Mouse (Mus musculus) layer of hippocampus, adult 9-11 months (tissue): ENCODE data around the gene Coro2a.

Experiments
- DNase-seq: peaks from one replicate; pipeline ENCODE4 v3.0.0; 2022

The Coro2a gene

DNA sequence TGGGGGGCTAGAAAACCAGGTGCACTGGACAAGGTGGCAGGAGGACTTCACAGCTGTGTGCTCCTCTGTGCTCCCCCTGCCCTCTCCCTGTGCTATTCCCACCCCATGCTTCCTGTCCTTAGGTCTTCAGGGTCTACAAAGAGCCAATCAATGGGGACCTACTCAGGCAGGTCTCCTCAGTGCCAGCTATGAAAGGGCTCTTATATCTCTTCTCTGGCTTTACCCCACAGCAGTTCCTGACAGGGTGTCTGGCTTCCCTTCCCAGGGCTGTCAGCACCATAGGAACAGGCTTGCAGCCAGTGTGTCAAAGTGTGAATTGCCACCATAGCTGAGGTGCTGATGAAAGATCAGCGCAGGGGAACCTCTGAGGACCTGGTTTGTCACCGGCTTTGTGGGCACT lies 81.5 kb downstream of the Coro2a start:
- DNase-seq: no peak

DNA sequence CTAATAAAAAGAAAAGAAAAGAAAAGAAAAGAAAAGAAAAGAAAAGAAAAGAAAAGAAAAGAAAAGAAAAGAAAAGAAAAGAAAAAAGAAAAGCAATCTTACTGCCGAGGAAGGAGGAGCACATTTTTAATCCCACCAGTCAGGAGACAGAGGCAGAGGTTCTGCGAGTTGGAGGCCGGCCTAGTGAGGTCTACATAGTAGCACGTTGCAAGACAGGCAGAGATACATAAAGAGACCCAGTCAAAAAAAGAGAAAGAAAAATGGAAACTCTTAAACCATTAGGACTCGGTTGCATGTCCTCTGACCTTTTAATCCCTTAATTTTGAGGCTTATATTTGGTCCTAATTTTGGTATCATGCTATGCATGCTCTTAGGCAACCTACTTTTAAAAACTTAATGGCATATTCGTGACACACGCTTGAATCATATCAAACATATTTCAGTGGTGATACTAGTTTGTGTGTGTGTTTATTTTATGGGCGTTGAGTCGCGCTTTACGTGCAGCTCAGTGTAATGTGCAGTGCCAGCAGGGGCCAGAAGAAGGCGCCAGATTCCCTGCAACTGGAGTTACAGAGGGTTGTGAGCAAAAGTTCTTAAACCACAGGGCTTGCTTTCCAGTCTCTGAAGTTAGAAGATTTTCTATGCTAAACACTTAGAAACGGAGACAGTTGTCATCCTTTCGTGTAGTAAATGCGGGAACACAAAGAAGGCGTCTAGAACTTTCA lies 94.1 kb downstream of the Coro2a start:
- DNase-seq: peak; percentile 52

DNA sequence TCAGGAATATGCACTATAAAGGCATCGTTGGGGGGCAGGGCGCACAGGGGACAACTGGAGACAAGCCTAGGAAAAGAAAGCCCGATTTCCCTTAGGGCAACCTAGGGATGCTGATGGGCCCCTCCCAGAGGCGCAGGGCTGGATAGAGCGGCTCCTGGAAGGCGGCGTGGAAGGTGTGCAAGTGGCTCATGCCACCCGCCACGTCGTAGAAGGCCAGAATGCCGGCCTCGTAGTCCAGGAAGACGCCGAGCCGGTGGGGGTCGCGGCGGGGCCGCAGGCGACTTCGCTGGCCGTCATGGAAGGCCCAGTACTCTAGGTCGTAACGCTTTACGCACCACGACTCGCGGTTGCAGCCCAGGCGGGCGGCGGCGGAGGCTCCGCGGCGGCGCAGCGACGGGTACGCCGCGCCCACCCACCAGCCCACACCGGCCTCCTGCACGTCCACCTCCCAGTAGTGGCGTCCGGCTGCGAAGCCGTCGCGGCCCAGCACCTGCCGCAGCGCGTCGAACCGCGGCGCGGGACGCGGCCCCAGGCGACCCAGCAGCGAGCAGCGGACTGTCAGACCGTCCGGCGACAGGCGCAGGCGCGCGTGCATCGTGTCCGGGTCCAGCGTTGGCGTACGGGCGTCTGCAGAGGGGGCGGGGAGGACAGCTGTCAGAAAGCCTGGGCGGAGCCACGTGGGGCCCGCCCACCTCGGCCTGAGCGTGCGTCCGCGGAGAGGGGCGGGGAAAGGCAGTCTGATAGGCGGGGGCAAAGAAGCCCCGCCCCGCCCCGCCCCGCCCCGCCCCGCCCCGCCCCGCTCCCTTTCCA lies 95.0 kb downstream of the Coro2a start:
- peak; percentile 96 for DNase-seq

DNA sequence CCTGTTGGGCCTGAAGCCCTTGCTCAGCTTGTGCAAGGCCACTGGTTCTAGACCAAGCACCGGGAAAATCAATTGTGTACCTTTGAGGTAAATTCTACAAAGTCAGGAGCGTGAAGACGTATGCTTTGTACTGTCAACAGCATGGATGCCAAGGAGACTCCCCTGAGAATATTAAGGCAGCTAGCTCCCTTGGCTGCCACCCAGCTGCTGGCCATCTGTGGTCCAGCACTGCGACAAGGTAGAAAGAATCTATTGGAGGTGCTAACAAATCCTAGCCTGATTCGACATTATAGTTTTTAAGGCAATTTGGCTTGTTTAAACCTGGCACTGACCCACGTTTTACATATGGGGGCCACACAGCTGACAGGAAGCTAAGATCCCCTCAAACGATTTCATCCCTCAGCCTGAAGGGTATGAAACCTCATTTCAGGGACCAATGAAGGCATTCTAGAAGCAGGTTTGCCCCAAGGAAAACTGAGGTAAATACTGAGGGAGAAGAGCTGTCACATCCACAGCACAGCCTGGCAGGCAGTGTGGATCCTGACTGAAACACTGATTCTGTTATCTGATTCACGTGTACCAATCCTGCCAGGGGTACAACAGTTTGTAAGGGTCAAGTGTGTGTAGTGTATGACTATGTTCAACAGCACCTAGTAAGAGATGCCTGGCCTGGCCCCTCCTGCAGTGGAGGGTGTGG lies 96.5 kb downstream of the Coro2a start:
- no peak for DNase-seq

DNA sequence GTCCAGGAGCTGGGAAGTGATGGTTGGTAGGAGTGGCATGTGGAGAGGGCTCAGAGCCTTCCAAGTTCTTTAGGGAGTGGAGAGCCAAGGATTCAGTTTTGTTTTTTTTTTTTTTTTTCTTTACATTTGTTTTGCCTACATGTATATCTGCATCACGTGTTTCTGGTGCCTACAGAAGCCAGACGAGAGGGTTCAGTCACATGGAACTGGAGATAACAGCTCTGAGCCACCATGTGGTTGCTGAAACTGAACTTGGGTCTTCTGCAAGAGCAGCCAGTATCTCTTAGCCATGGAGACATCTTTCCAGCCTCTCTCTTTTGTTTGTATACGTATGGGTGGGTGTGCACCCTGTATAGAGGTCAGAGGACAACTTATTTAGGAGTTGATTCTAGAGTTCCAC lies 98.1 kb downstream of the Coro2a start:
- no peak for DNase-seq

DNA sequence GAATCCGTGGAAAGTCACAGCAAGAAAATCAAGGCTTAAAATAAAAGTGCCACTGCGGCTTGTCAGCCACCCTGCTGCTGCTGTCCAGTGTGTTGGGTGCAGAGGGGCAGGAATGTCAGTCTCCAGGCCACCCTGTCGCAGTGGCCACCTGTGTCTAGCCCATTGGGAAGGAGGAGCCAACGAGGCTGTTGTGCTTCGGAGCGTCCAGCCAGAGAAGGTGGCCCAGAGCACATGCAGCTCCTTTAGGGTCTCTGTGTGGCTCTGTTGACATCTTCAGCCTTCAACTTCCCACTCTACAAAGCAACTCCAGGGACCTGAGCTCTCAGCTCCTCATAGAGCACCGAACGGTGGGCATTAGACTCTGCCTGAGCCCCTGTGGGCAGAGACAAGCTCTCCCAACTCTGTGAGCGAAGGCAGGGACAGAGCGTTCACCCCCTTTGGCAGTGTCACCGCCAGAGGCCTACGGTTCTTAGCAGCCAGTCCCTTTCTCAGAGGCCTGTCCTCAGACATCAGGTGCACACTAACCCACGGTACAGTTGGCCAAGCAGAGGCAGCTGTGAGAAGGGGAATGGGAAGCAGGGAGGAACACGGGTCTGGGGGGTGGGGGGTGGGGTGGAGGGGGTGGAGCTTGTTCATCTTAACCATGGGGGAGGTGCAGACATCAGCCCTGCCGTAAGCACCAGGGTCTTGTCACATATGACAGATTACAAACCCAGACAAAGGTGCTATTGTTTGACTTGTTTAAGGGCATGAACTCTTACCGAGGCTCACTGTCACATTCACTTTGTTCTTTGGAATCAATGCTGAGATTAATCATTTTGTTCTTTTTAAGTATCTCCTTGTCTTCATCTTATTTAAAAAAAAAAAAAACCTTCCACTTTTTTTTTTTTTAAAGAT lies 99.1 kb downstream of the Coro2a start:
- no peak for DNase-seq

DNA sequence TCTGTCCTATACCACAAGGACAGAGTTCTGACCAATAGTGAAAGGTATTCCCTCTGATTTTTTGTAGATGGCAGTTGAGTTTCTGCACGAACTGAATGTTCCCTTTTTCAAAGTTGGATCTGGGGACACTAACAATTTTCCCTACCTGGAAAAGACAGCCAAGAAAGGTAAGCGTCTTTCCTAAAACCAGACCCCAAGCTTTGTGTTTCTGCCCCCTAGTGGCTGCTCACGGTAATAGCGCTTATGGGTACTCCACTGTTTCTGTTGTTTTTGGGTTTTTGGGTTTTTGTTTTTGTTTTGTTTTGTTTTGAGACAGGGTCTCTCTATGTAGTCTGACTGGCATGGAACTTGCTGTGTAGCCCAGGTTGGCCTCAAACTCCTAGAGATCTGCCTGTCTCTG lies 103.0 kb downstream of the Coro2a start:
- no peak for DNase-seq

DNA sequence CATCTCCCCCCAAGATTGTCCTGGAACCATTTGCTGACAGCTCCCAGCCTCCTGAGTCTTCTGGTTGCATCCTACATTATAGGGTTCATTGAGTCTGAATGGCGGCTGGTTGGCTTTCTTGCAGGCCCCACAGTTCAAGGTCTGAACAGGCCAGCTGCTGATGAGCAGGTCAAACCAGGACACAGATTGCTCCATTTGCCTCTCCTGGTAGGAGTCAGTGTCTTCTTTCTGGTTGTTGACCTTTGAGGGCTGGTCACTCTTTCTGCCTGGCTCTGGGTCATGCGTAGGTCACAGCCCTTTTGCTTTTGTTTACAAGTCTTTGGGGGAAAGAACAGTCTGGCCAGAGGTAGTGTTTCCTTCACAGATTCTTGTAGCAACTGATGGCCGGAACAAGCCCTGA lies 103.5 kb downstream of the Coro2a start:
- no peak for DNase-seq

DNA sequence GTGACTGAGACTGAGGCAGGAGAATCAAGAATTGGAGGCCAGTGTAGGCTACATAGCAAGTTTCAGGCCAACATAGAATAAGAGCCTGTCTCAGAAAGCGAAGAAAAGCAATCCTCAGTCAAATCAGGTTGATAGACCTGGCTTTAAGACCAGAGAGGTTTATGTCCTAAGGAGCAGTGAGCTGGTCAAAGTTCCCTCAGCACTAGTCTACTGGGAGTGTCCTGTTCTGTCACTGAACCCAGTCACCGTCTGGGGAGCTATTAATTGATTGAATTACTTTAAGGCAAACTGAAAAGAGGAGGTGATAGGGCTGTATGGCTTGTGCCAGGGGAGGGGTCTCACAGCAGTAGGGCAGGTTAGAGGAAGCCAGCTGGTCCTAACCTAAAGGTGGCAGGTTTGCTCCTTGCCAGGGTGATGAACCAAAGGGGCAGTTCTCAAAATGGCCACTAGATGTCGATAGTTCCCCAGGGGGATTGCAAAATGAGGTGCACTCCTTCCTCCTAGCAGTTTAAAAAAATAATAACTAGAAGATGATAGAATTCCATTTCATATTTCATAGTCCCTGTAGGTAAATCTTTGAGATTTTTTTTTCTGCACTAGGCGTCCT lies 104.6 kb downstream of the Coro2a start:
- DNase-seq: peak; percentile 32

DNA sequence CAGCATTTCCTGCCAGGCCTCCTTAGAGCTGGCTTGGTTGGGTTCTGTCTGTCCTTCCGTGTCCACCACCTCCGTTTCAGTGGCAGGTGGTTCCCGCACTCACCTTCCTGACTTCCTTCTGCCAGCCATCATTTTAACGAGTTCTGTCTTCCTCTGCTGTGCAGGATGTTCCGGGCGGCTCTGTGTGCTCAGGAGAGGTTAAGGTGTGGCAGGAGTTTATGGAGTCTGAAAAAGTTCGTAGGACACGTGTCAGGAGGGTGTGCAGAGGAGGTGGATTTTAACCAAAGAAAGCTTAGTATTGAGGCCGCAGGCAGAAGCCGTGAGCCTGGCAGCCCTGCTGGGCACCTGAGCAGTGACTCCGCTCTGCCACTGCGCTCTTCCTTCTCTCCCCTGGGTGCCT lies 106.5 kb downstream of the Coro2a start:
- DNase-seq: no peak

DNA sequence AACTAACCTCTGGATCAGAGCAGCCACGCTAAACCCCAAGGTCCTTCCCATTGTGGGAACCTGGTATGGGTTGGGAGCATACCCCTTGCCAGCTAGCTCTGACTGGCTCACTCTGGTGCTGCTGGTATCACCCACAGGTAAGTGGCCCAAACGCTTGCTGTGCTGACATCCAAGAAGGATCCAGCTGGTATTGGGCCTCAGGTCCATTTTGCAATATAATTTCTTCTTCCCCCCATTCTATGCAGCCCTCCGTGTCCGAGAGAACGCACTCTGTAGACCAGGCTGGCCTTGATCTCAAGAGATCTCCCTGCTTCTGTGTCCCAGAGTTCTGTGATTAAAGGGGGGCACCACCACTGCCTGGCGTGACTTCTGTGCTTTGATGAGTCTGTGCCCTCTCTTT lies 108.9 kb downstream of the Coro2a start:
- DNase-seq: no peak

DNA sequence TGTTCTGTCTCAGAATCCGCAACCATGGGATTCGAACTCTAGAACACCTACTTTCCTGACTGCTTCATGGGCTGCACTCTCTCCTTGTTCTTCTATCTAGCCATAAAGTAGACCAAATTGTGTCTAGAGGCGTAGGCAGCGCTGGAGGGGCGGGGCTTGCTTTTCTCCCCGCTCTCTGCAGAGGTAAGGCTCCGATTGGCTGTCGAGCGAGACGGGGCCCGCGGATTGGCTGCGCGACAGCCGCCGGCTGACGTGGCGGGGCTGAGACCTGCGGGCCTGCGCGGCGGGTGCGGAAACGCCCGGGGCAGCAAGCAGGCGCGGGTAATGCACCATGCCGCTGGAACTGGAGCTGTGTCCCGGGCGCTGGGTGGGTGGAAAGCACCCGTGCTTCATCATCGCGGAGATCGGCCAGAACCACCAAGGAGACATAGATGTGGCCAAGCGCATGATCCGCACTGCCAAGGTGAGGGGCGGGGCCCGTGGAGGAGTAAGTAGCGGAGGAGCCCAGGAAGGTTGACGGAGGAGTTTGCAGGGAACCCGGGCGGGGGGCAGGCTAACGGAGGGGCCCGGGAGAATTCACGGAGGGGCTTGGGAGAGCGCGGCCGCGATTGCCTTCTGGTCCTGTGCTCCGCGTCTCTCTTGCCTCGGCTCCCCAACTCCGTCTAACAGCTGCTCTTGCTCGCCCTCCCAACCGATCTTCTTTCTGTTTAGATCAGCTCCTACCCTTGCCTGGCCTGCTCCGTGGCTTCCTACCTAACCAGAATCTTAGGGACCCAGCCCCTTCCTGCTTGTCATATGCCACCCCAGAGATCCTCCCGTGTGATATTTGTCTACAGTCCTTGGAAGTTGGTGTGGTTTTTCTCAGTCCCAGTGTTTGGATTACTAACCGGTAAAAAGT lies 112.7 kb downstream of the Coro2a start, which contains the start of gene Nans:
TSS of gene Nans (plus strand) at position 221 of the 898 bp plus-strand sequence.
- DNase-seq: peak; percentile 95

DNA sequence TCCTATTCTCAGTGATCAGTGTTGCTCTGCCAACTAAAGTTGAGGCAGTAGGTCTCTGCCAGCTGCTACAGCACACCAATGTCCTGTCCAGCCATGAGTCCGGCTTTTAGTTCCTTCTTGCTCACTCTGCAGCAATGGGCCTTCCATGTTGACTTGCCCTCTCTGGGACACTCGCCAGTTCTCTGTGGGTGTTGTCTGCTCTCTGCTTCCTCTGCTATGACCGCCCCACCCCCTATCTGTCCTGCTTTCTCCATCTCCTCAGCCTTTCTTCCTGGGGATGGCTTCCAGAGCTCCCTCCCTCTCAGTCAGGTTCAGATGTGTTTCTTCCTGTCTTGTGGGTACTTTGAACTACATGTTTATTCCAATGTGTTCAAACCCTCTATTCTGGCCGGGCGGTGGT lies 114.7 kb downstream of the Coro2a start:
- peak; percentile 82 for DNase-seq
